Mouse (Mus musculus): Measurements from ENCODE around the gene Ankzf1. TPM values are rescaled to one million over a fixed set of nuclear protein-coding genes. Genes with fewer than 3 reads are reported as not detected.

Ankzf1 gene
- polyA plus RNA-seq, 1 experiment from 2014 or later = 24.7 TPM

DNA sequence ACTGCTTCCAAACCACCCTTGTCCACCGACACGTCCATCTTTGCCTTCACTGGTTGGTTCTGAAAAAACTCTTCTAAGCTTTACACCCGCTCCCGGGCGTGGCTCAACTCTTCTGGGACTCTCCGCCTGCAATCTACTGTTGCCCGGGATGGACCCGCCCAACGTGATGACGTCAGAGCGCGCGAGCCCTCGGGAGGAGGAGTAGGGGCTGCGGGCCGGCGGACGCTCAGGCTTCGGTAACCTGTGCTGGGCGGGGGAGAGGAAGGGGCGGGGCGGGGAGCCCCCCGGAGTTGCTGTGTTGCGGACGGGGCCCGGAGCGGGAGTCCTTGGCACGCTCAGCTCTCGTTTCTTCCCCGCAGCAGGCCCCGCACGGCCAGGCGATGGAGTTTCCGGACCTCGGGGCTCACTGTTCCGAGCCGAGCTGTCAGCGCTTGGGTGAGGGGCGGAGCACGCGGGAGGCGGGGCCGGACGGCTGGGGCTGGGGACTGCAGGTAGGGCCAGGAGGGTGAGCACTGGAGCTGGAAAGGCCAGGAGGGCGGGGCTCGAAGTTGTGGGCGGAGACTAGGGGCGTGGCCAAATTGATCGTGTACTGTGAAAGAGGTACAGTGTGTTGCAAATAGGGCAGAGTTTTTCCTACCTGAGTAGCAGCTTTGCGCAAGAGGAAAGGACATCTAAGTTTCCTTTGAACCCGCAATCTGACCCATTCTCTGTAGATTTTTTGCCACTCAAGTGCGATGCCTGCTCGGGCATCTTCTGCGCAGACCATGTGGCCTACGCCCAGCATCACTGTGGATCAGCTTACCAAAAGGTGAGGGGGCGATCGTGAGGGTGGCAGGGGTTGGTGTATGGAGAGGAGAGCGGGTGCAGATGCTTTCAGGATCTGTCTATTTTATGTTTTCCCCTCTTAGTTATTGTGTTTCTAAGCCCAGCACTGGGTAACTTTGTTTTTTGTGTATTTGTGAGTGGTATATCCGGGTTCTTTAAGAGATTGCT lies 23.2 kb upstream of the Ankzf1 start, which contains the start of gene Zfand2b:
TSS of gene Zfand2b (plus strand) at position 175 of the 993 bp plus-strand sequence.
- 1% methylated on average over 59 of the region's 59 CpGs for WGBS

DNA sequence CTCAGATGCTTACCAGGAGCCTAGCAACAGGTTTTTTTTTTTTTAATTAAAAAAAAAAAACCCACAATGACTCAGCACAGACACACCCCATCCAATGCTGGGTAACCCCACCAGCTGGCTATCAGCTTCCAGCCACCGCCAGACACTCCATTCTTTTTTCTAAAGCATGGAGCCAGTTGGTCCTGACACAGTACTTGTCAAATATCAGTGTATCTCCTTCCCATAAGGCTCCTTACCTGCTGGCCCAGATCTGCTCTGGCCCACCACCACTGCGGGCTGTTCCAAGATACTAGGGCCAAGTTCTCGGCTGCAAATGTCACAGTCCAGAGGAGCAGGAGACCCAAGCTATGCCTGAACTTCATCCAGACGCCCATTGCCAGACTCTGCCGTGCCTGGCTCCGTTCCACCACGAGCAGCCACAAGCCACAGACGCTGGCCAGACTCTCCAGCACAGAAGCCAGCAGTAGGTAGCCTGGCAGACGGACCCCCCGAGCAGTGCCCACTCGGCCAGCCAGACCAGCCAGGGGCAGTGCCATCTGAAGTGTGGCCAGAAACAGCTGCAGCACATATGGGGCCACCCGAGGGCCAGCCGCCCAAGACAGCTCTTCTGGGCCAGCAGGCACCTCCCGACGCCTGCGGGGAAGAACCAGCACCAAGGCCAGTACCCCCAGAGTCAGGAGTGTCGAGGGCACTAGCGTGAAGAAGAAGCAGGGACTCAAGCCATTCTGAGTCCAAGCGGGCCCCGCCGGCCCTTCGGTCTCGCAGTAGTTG lies 12.4 kb upstream of the Ankzf1 start:
- Histone ChIP-seq H3K27ac (peak overlapping the region; percentile 57), H3K36me3 (peaks cover 12% of the 10 kb centered on the region)
- 6% methylated on average over 23 of the region's 23 CpGs for WGBS

More for the DNA sequence above, 23.2 kb upstream of the Ankzf1 start, which contains the start of gene Zfand2b:
- H3K4me3 ChIP-seq (replicated peaks) = peak within 1 kb of the TSS; percentile 77
- peaks cover 23% of the 10 kb centered on the region for H3K36me3 ChIP-seq
- H3K27me3 ChIP-seq (replicated peaks) = no peaks in the 10 kb centered on the region
- peak within 1 kb of the TSS; percentile 86 for H3K27ac ChIP-seq
- peak within 1 kb of the TSS; percentile 80 for H3K4me2 ChIP-seq
- ATAC-seq (ENCODE audit: insufficient read depth, low FRiP score, low read depth) = peak; percentile 98
- peaks cover 16% of the 10 kb centered on the region for H3K4me1 ChIP-seq
- peak within 1 kb of the TSS; percentile 63 for H3K9ac ChIP-seq
- no peaks in the 10 kb centered on the region for H3K9me3 ChIP-seq

GRCm38 (mm10) chr1:75180105-75180590 lies 11.8 kb upstream of the Ankzf1 start, which contains the start of gene Abcb6:
Gene Abcb6 (minus strand): TSS chr1:75180392.
- H3K4me2 ChIP-seq = peak within 1 kb of the TSS; percentile 99
- under 1% methylated on average over 31 of the region's 31 CpGs for WGBS
- H3K27me3 ChIP-seq (replicated peaks) = no peaks in the 10 kb centered on the region
- peaks cover 17% of the 10 kb centered on the region for H3K36me3 ChIP-seq
- H3K9me3 ChIP-seq = no peaks in the 10 kb centered on the region
- ATAC-seq (ENCODE audit: insufficient read depth, low FRiP score, low read depth) = peak; percentile 90
- peaks cover 14% of the 10 kb centered on the region for H3K4me1 ChIP-seq
- H3K9ac ChIP-seq = peak within 1 kb of the TSS; percentile 53
- peak within 1 kb of the TSS; percentile 62 for H3K4me3 ChIP-seq (replicated peaks)
- peak within 1 kb of the TSS; percentile 57 for H3K27ac ChIP-seq

More for the DNA sequence above, 12.4 kb upstream of the Ankzf1 start:
- peak overlapping the region; percentile 53 for H3K9ac ChIP-seq
- H3K4me2 ChIP-seq = peak overlapping the region; percentile 99
- no peaks in the 10 kb centered on the region for H3K9me3 ChIP-seq
- ATAC-seq (ENCODE audit: insufficient read depth, low FRiP score, low read depth) = peak; percentile 54
- H3K27me3 ChIP-seq (replicated peaks) = no peaks in the 10 kb centered on the region
- H3K4me3 ChIP-seq (replicated peaks) = peak overlapping the region; percentile 62
- peaks cover 14% of the 10 kb centered on the region for H3K4me1 ChIP-seq

DNA sequence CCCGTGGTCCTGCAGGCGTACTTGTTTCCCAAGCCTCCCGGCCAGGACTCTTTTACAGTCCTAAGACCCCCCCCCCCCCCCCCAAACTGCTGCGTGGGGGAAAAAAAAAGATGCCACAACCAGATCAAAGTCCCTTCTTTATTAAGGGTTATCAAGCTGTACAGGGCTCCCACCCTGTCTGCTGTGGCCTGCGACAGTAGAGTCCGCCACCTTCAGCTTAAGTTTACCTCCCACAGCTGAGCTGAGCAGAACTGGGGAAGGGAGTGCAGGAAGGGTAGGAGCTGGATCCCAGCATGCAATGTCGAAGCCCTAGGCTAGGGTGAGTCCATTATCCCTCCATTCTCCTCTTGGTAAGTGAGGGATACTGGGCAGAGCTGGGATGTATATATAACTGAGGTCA lies 11.2 kb upstream of the Ankzf1 start:
- H3K27me3 ChIP-seq (replicated peaks) = no peaks in the 10 kb centered on the region
- no peak overlapping the region for H3K9ac ChIP-seq
- H3K4me2 ChIP-seq = peak overlapping the region; percentile 99
- peaks cover 14% of the 10 kb centered on the region for H3K4me1 ChIP-seq
- H3K9me3 ChIP-seq = no peaks in the 10 kb centered on the region
- peak overlapping the region; percentile 62; the same call in 1 of the 2 replicates for H3K4me3 ChIP-seq (replicated peaks)
- no peak for ATAC-seq (ENCODE audit: insufficient read depth, low FRiP score, low read depth)
- WGBS = 31% methylated on average over 7 of the region's 7 CpGs
- H3K36me3 ChIP-seq = peaks cover 23% of the 10 kb centered on the region
- H3K27ac ChIP-seq = no peak overlapping the region

DNA sequence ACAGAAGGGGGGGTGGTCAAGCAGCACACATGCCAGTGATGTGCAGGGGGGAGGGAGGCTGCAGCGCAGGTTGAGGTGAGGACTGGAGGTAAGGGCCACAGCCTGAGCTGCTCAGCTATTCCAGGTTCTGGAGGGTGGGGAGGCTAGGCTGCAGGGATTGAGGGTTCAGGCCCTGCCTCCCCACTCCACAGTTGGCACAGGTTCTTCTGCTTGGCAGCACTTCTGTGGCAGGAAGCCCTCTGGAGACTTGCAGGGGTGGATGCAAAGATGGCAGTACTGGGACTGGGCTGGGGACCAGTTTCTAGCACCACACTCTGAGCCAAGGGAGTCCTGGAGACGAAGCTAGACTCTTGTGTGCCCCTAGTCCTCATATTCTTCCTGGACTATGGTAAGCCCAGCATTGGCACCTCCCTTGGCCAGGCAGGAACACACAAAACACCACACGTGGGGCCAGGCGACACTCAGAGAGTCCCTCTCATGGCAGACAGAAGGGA lies 10.5 kb upstream of the Ankzf1 start:
- WGBS = 89% methylated on average over 4 of the region's 4 CpGs
- Histone ChIP-seq H3K36me3 (peaks cover 26% of the 10 kb centered on the region), H3K4me2 (no peak overlapping the region), H3K9ac (no peak overlapping the region), H3K27me3 (replicated peaks) (no peaks in the 10 kb centered on the region), H3K4me3 (replicated peaks) (no peak overlapping the region), H3K9me3 (no peaks in the 10 kb centered on the region), H3K27ac (no peak overlapping the region), H3K4me1 (peaks cover 14% of the 10 kb centered on the region)
- ATAC-seq (ENCODE audit: insufficient read depth, low FRiP score, low read depth) = no peak

GRCm38 (mm10) chr1:75182160-75182559 lies 9.8 kb upstream of the Ankzf1 start:
- Histone ChIP-seq H3K36me3 (peaks cover 32% of the 10 kb centered on the region), H3K9me3 (no peaks in the 10 kb centered on the region), H3K27me3 (replicated peaks) (no peaks in the 10 kb centered on the region), H3K4me1 (peaks cover 14% of the 10 kb centered on the region), H3K9ac (no peak overlapping the region), H3K4me2 (no peak overlapping the region), H3K27ac (no peak overlapping the region), H3K4me3 (replicated peaks) (no peak overlapping the region)
- ATAC-seq (ENCODE audit: insufficient read depth, low FRiP score, low read depth) = no peak
- WGBS = 70% methylated on average over 4 of the region's 4 CpGs

- peaks cover 11% of the 10 kb centered on the region; the same call in 1 of the 2 replicates for H3K4me1 ChIP-seq
- 88% methylated on average over 11 of the region's 11 CpGs for WGBS
- H3K9me3 ChIP-seq = no peaks in the 10 kb centered on the region
- H3K27me3 ChIP-seq (replicated peaks) = no peaks in the 10 kb centered on the region
- ATAC-seq (ENCODE audit: insufficient read depth, low FRiP score, low read depth) = no peak
- no peak overlapping the region for H3K4me3 ChIP-seq (replicated peaks)
- H3K27ac ChIP-seq = no peak overlapping the region
- H3K4me2 ChIP-seq = no peak overlapping the region
- no peak overlapping the region for H3K9ac ChIP-seq
- H3K36me3 ChIP-seq = peaks cover 42% of the 10 kb centered on the region
Measured at GRCm38 (mm10) chr1:75185495-75185894, 6.5 kb upstream of the Ankzf1 start.

DNA sequence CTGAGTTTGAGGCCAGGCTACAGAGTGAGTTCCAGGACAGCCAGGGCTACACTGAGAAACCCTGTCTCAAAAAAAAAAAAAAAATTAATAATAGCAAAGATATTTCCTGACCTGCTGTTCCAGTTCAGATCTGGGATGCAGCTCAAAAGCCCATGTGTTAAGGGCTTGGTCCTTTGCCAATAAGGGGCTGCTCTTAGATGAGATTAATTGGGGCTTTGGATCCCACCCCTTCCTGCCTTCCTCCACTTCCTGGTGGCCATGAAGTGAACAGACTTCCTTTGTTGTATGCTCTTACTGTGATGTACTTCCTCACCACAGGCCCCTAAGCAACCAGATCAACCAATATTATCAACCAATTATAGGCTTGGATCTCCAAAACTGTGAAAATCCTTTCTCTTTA lies 4.8 kb upstream of the Ankzf1 start:
- Histone ChIP-seq H3K36me3 (peaks cover 41% of the 10 kb centered on the region), H3K4me2 (no peak overlapping the region), H3K9ac (no peak overlapping the region), H3K4me1 (peaks cover 12% of the 10 kb centered on the region), H3K27me3 (replicated peaks) (no peaks in the 10 kb centered on the region), H3K27ac (no peak overlapping the region), H3K9me3 (no peaks in the 10 kb centered on the region), H3K4me3 (replicated peaks) (no peak overlapping the region)
- no peak for ATAC-seq (ENCODE audit: insufficient read depth, low FRiP score, low read depth)

- H3K4me3 ChIP-seq (replicated peaks) = no peak overlapping the region
- H3K27ac ChIP-seq = no peak overlapping the region
- no peak overlapping the region for H3K4me2 ChIP-seq
- H3K27me3 ChIP-seq (replicated peaks) = no peaks in the 10 kb centered on the region
- no peak for ATAC-seq (ENCODE audit: insufficient read depth, low FRiP score, low read depth)
- peaks cover 32% of the 10 kb centered on the region for H3K36me3 ChIP-seq
- peaks cover 13% of the 10 kb centered on the region for H3K4me1 ChIP-seq
- H3K9ac ChIP-seq = no peak overlapping the region
- H3K9me3 ChIP-seq = no peaks in the 10 kb centered on the region
- 78% methylated on average over 2 of the region's 2 CpGs for WGBS
Measured at GRCm38 (mm10) chr1:75187914-75188483, 4.0 kb upstream of the Ankzf1 start.

DNA sequence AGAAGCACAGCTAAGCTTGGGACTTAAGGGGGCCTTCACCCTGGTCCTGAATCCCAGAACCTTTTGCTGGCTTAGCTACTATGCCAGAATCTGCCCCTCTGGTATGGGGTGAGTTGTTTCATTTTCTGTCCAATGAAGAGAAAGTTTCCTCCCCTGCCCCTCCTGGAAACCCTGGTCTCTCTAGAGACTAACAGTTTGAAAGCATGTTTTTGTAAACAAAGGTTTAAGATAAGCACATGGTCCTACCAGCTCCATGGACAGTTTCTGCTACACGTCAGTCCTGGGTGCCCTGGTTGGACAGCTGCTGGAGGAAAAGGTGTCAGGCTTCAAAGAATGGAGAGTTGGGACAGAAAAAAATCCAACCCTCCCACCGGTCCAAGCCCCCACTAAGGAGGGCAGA lies 1.4 kb upstream of the Ankzf1 start:
- H3K4me2 ChIP-seq = peak overlapping the region; percentile 91
- H3K36me3 ChIP-seq = peaks cover 27% of the 10 kb centered on the region
- WGBS = 39% methylated on average over 2 of the region's 2 CpGs
- no peak for ATAC-seq (ENCODE audit: insufficient read depth, low FRiP score, low read depth)
- H3K9me3 ChIP-seq = no peaks in the 10 kb centered on the region
- H3K4me1 ChIP-seq = peaks cover 19% of the 10 kb centered on the region
- no peak overlapping the region for H3K9ac ChIP-seq
- peak overlapping the region; percentile 90; the same call in 1 of the 2 replicates for H3K4me3 ChIP-seq (replicated peaks)
- no peak overlapping the region for H3K27ac ChIP-seq
- no peaks in the 10 kb centered on the region for H3K27me3 ChIP-seq (replicated peaks)

DNA sequence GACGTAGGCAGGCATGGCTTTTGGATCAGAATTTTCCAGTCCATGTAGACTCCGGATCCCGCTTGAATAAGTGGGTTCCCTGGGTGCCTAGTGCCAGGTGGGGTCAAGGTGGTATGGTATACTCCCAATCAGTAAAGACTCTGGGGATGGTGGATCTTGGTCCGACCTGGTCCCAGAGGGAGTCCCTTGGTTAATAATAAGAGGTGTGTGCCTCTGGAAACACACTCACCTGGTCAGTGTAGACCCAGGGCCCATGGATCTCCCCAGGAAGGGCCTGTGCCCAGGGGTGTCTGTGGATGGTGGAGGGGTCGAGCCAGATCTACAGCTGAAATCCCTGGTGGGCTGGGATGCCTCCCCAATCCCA lies 711 bp upstream of the Ankzf1 start:
- no peaks in the 10 kb centered on the region for H3K27me3 ChIP-seq (replicated peaks)
- peak overlapping the region; percentile 85 for H3K9ac ChIP-seq
- ATAC-seq (ENCODE audit: insufficient read depth, low FRiP score, low read depth) = no peak
- WGBS = 49% methylated on average over 5 of the region's 5 CpGs
- peaks cover 25% of the 10 kb centered on the region for H3K36me3 ChIP-seq
- peak overlapping the region; percentile 91 for H3K4me2 ChIP-seq
- H3K9me3 ChIP-seq = no peaks in the 10 kb centered on the region
- peaks cover 19% of the 10 kb centered on the region for H3K4me1 ChIP-seq
- peak overlapping the region; percentile 87 for H3K27ac ChIP-seq
- H3K4me3 ChIP-seq (replicated peaks) = peak overlapping the region; percentile 90

Measured in stomach, embryonic 15.5 days (tissue).